Mouse (Mus musculus): ENCODE measurements at regions not wholly inside any gene's neighbourhood (a gene's known extent, or its start where the extent isn't known, plus 50 kb on each side); places are given as distances from the start of the nearest gene placed in this dataset.

DNA sequence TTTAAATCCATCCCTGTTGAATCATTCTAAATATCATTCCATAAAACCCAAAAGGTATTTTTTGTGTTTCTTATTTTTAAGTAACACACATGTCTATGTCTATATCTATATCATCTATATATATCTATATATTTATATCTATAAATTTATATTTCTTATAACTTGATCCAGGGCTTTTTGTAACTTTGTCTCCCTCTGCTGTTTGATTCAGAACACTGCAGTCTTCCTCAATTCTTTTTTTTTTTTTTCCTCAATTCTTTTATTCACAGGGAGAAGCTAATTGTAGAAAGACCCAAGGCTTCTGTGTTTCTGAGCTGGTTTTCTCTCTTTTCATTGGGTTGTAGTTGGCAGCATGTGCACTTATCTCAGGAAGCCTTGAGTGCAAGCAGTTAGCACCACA is 124.1 kb upstream of the Igfbp3 start:
- Histone ChIP-seq H3K36me3 (no peaks in the 10 kb centered on the region), H3K9me3 (replicated peaks) (peaks cover 7% of the 10 kb centered on the region), H3K4me1 (replicated peaks) (no peaks in the 10 kb centered on the region), H3K4me3 (no peak overlapping the region), H3K27me3 (no peaks in the 10 kb centered on the region), H3K27ac (no peak overlapping the region), H3K9ac (no peak overlapping the region), H3K4me2 (no peak overlapping the region)
- ATAC-seq (replicated peaks; ENCODE audit: insufficient number of reproducible peaks, insufficient read depth, low FRiP score, low read depth), result no peak

DNA sequence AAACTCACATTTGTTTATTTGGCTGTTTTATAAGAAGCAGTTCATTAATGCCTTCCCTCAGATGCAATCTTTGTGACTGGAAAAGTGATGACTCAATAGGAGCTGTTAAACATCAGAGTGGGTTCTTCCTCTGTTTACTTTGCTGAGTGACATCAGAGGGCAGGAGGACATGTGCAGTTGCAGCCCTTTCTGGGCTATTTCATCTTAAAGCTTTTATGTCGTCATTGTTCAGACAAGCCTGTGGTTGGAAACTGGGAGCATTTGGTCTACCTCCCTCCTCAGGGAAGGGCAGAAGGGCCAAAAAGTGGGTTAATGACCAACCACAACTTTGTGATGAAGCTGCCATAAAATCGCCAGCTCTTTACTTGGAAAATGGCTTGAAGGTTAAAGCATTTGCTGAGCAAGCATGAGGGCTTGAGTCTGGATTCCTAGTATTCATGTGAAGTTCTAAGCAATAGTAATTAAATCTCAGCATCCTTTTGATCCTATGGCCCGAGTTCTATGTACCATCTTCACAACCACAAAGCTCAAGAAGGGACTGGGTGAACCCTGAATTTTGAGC is 103.8 kb upstream of the Igfbp3 start:
- Histone ChIP-seq H3K27ac (no peak overlapping the region), H3K4me1 (replicated peaks) (no peaks in the 10 kb centered on the region), H3K9ac (no peak overlapping the region), H3K4me2 (no peak overlapping the region), H3K9me3 (replicated peaks) (no peaks in the 10 kb centered on the region), H3K36me3 (no peaks in the 10 kb centered on the region), H3K27me3 (no peaks in the 10 kb centered on the region), H3K4me3 (no peak overlapping the region)
- WGBS, result 45% methylated on average over 3 of the region's 3 CpGs
- no peak for ATAC-seq (replicated peaks; ENCODE audit: insufficient number of reproducible peaks, insufficient read depth, low FRiP score, low read depth)

DNA sequence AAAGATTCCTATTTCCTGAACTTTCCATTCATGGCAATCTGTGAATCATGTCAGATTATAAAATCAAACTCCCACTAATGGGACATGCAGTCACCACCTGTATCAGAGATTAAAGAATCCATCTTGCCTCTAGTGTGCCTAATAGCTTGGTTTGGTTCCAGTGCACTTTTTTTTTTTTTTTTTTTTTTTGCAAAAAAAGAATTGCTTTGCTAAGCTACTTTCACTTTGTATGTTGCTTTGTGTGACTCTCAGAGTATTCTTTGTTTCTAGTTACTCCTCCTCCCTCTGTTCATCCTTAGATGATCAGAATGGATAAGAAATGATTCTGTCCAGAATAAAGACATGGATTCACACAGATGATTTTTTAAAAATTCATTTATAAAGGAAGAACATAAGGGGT is 82.5 kb upstream of the Igfbp3 start:
- Histone ChIP-seq H3K27ac (no peak overlapping the region), H3K4me3 (no peak overlapping the region), H3K36me3 (no peaks in the 10 kb centered on the region), H3K9me3 (replicated peaks) (no peaks in the 10 kb centered on the region), H3K9ac (no peak overlapping the region), H3K4me2 (no peak overlapping the region), H3K4me1 (replicated peaks) (no peaks in the 10 kb centered on the region), H3K27me3 (no peaks in the 10 kb centered on the region)
- ATAC-seq (replicated peaks; ENCODE audit: insufficient number of reproducible peaks, insufficient read depth, low FRiP score, low read depth), result no peak

DNA sequence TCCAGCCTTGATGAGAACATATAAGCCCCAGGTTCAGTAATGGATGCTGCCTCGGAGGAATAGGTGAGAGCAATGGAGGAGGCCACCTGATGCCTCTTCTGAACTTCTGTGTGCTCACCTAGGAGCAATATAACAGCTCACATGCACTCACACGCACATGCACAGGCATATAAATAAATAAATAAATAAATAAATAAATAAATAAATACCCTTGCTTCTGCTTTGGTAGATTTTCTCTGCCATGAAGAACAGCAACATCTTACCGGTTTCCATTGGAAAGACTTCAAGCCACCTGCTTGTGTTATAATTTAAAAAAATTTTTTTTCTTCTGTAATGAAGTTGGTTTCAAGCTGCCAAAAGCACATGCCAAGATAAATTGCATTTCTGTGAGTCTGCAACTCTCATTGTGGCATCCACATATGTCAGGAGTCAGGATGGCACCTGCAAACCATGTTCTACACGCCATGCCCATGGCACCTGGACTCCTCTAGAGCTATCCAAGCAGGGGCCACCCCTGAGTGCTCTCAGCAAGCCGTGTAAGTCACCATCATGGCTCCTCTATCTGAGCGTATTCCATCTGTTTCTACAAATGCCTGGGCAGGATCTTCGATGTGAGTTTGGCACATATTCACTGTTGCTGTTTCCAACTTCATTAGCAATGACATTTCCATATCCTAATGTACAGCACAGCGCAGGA is 75.7 kb upstream of the Igfbp3 start:
- H3K9ac ChIP-seq, result no peak overlapping the region
- H3K4me2 ChIP-seq, result no peak overlapping the region
- no peak overlapping the region for H3K27ac ChIP-seq
- no peaks in the 10 kb centered on the region for H3K4me1 ChIP-seq (replicated peaks)
- no peak overlapping the region for H3K4me3 ChIP-seq
- no peaks in the 10 kb centered on the region for H3K27me3 ChIP-seq
- no peak for ATAC-seq (replicated peaks; ENCODE audit: insufficient number of reproducible peaks, insufficient read depth, low FRiP score, low read depth)
- 82% methylated on average over 8 of the region's 8 CpGs for WGBS
- no peaks in the 10 kb centered on the region for H3K9me3 ChIP-seq (replicated peaks)
- no peaks in the 10 kb centered on the region for H3K36me3 ChIP-seq

DNA sequence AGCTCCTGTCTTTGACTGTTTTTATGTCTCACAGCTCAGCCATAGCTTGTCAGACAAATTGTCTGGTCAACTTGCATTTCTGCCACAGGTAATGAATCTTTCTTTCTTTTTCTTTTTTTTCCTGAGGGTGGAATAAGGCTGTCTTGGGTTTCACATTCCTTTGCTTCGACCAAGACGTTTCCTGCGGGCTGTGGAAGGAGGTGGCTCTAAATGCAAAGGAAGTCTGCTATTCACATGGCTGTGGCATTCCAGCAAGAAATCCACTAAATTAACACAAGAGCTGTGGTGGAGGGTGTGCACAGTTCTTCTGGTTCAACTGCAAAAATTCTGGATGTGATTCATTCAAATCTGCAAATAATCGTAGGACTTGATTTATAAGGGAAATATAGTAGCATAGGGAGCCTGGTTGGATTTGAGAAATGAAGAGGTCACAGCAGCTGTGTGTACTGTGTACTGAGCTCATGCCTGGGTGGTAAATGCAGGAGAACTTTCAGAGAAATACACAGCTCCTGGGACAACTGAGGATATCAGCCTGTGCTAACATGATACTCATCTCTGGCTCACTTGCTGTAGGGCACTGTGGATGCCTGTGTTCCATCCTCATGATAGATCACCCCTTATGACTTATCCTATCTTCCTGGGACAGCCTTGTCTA is 71.2 kb upstream of the Igfbp3 start:
- ATAC-seq (replicated peaks; ENCODE audit: insufficient number of reproducible peaks, insufficient read depth, low FRiP score, low read depth), result no peak
- Histone ChIP-seq H3K27me3 (no peaks in the 10 kb centered on the region), H3K9me3 (replicated peaks) (no peaks in the 10 kb centered on the region), H3K4me1 (replicated peaks) (no peaks in the 10 kb centered on the region), H3K27ac (no peak overlapping the region), H3K4me2 (no peak overlapping the region), H3K4me3 (no peak overlapping the region), H3K9ac (no peak overlapping the region), H3K36me3 (no peaks in the 10 kb centered on the region)
- WGBS, result 36% methylated on average over 4 of the region's 4 CpGs

DNA sequence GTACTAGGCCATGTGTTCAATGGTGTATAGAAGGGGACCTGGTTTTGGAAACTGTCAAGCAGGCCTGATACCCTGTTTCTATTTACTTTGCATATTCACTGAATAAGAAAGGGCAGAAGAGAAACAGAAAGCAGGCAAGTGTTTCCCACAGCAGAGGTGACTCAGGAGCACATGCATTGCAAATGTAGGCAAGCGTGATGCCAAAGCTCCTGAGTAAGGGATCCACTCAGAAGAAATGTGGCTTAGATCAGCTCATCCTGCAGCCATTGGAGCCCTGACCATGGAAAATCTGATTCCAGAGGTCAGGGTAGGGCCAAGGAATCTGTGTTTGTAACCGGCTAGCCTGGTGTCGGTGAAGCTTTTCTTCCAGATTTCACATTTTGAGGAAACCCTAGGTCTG is 69.3 kb upstream of the Igfbp3 start:
- no peak overlapping the region for H3K4me2 ChIP-seq
- no peaks in the 10 kb centered on the region for H3K9me3 ChIP-seq (replicated peaks)
- ATAC-seq (replicated peaks; ENCODE audit: insufficient number of reproducible peaks, insufficient read depth, low FRiP score, low read depth), result no peak
- no peaks in the 10 kb centered on the region for H3K36me3 ChIP-seq
- no peak overlapping the region for H3K27ac ChIP-seq
- no peaks in the 10 kb centered on the region for H3K27me3 ChIP-seq
- WGBS, result 80% methylated on average over 3 of the region's 3 CpGs
- no peak overlapping the region for H3K4me3 ChIP-seq
- no peak overlapping the region for H3K9ac ChIP-seq
- no peaks in the 10 kb centered on the region for H3K4me1 ChIP-seq (replicated peaks)

DNA sequence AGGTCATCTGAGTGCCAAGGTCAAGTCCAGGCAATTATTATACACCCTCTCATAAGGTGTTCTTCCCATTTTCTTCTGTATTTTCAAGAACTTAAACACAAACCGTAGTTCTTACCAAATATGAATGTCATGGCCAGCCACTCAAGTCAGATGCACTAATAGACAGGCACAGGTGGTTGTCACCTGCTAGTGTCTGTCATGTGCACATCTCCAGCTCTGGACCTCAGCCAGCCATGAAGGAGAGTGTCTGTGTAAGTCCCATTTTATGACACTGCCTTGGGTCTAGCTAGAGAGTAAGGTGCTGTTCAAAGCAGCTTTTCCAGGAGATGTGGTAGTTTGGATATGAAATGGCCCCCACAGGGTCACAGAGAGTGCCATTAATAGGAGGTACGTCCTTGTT is 68.5 kb upstream of the Igfbp3 start:
- H3K9me3 ChIP-seq (replicated peaks), result no peaks in the 10 kb centered on the region
- H3K27ac ChIP-seq, result no peak overlapping the region
- no peak overlapping the region for H3K9ac ChIP-seq
- no peaks in the 10 kb centered on the region for H3K27me3 ChIP-seq
- no peak overlapping the region for H3K4me3 ChIP-seq
- 77% methylated on average over 2 of the region's 2 CpGs for WGBS
- H3K36me3 ChIP-seq, result no peaks in the 10 kb centered on the region
- no peaks in the 10 kb centered on the region for H3K4me1 ChIP-seq (replicated peaks)
- ATAC-seq (replicated peaks; ENCODE audit: insufficient number of reproducible peaks, insufficient read depth, low FRiP score, low read depth), result no peak
- no peak overlapping the region for H3K4me2 ChIP-seq

DNA sequence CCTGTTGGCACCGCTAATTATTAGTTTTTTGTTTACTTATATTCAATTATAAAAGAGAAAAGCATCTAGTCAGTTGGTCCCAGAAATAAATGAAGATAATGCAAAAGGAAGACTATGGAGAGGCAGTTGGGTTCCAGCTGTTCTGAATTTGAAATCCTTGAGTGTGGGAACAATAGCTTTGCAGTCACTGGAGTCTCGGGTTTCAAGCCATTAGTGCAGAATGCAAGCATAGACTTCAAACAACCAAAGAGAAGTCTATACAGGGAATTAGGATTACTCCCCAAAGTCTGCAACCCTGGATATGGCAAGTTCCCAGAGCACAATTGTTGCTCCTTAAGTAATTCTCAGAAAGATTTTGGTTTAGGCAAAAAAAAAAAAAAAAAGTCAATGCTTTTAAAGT is 67.9 kb upstream of the Igfbp3 start:
- Histone ChIP-seq H3K4me3 (no peak overlapping the region), H3K4me1 (replicated peaks) (no peaks in the 10 kb centered on the region), H3K4me2 (no peak overlapping the region), H3K36me3 (no peaks in the 10 kb centered on the region), H3K27me3 (no peaks in the 10 kb centered on the region), H3K9ac (no peak overlapping the region), H3K9me3 (replicated peaks) (no peaks in the 10 kb centered on the region), H3K27ac (no peak overlapping the region)
- ATAC-seq (replicated peaks; ENCODE audit: insufficient number of reproducible peaks, insufficient read depth, low FRiP score, low read depth), result no peak
- WGBS, result 44% methylated on average over 2 of the region's 2 CpGs

DNA sequence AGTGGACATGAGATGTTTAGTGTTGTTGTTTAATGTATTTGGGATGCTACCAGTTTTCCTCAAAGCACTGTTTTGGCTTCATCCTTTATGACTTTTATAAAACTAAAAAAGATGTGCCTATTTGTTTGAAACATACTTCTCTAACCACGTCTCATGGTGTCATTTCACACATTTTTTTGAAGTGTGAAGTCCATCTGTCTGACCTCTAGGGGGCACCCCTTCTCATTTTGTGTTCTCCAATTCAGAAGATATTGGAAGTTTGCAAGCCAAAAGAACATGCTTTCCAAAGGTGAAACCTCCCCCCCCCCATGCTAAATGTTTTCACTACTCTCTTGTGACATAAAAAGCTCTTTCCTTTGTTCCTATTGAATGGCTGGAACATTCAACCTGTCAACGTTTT is 66.2 kb upstream of the Igfbp3 start:
- ATAC-seq (replicated peaks; ENCODE audit: insufficient number of reproducible peaks, insufficient read depth, low FRiP score, low read depth), result no peak
- Histone ChIP-seq H3K27ac (no peak overlapping the region), H3K9me3 (replicated peaks) (no peaks in the 10 kb centered on the region), H3K4me2 (no peak overlapping the region), H3K27me3 (no peaks in the 10 kb centered on the region), H3K9ac (no peak overlapping the region), H3K4me3 (no peak overlapping the region), H3K36me3 (no peaks in the 10 kb centered on the region), H3K4me1 (replicated peaks) (no peaks in the 10 kb centered on the region)
- 74% methylated on average over 2 of the region's 2 CpGs for WGBS

DNA sequence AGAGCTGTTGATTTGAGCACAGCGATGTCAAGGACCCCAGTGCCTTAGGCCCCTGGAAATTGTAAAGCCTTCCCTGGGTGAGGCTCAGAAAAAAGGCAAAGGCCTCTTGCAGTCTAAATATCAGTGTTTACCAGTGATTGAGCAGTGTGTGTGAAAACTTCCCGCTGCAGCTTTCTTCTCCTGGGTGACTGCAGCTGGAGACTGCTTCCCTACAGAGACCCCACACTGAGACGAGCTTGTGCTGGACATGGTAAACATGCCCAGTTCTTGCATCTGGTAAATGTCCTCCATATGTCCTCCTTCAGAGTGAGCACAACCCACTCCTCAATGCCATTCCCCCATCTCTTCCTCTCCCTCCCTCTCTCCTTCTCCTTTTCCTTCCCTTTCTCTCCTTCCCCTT is 58.8 kb upstream of the Igfbp3 start:
- no peak for ATAC-seq (replicated peaks; ENCODE audit: insufficient number of reproducible peaks, insufficient read depth, low FRiP score, low read depth)
- Histone ChIP-seq H3K4me3 (no peak overlapping the region), H3K9ac (no peak overlapping the region), H3K4me1 (replicated peaks) (no peaks in the 10 kb centered on the region), H3K27me3 (no peaks in the 10 kb centered on the region), H3K9me3 (replicated peaks) (no peaks in the 10 kb centered on the region), H3K4me2 (no peak overlapping the region), H3K36me3 (no peaks in the 10 kb centered on the region), H3K27ac (no peak overlapping the region)
- WGBS, result 32% methylated on average over 3 of the region's 3 CpGs

DNA sequence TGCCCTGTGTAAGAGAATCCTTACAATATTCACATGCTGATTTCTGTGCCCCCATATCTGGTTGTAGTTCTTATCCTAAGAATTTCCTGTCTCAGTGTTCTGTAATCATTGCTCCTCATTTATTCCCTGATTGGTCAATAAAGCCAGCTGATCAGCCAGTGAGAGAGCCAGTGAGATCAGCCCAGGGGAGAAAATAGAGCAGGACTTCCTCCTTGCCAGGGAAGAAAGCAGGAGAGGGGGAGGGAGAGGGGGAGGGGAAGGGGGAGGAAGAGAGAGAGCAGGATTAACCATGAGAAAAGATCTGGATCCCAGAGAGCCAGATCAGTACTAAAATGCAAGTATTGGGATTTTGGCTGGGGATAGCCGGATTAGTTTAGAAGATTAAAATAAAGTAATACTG is 57.2 kb upstream of the Igfbp3 start:
- H3K27me3 ChIP-seq, result no peaks in the 10 kb centered on the region
- ATAC-seq (replicated peaks; ENCODE audit: insufficient number of reproducible peaks, insufficient read depth, low FRiP score, low read depth), result no peak

DNA sequence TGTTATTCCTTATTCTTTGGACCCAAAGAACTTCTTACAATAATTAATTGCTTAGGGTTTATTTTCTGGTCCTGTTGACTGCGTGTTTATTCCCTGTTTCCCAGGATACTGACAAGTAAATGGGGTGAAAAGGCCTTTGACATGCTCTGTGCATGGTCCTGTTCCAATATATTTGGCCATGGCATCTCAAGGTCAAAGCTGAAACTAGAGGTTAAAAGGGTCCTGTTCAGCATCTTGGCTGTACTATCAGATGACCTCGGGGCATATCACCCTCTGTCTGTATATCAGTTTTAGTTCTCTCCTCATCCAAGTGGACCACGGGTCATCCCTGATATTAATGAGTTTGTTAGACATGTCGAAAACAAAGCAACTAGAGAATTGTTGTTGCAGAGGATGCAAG is 50.2 kb upstream of the Igfbp3 start:
- Histone ChIP-seq H3K9me3 (replicated peaks) (no peaks in the 10 kb centered on the region), H3K27ac (no peak overlapping the region), H3K27me3 (no peaks in the 10 kb centered on the region), H3K9ac (no peak overlapping the region), H3K4me3 (no peak overlapping the region), H3K4me2 (no peak overlapping the region), H3K36me3 (no peaks in the 10 kb centered on the region), H3K4me1 (replicated peaks) (no peaks in the 10 kb centered on the region)
- no peak for ATAC-seq (replicated peaks; ENCODE audit: insufficient number of reproducible peaks, insufficient read depth, low FRiP score, low read depth)
- WGBS, result 77% methylated on average over 4 of the region's 4 CpGs

More for the DNA sequence above, 57.2 kb upstream of the Igfbp3 start:
- H3K27ac ChIP-seq, result no peak overlapping the region
- H3K4me3 ChIP-seq, result no peak overlapping the region
- H3K4me1 ChIP-seq (replicated peaks), result no peaks in the 10 kb centered on the region
- no peaks in the 10 kb centered on the region for H3K36me3 ChIP-seq
- H3K9ac ChIP-seq, result no peak overlapping the region
- H3K9me3 ChIP-seq (replicated peaks), result no peaks in the 10 kb centered on the region
- 89% methylated on average over 1 of the region's 1 CpGs for WGBS
- no peak overlapping the region for H3K4me2 ChIP-seq

Data from heart, embryonic 15.5 days (tissue).